Mouse (Mus musculus): ENCODE results near the gene Atp13a3. TPM values are rescaled to one million over a fixed set of nuclear protein-coding genes. Genes with fewer than 3 reads are reported as not detected.

Atp13a3 gene
- polyA plus RNA-seq, 1 experiment from 2014 or later, result 13.5 TPM

- H3K27me3 ChIP-seq, result no peaks in the 10 kb centered on the region
- no peak for ATAC-seq (ENCODE audit: borderline replicate concordance, extremely low read depth, low FRiP score, low TSS enrichment)
- no peaks in the 10 kb centered on the region for H3K9me3 ChIP-seq
- no peak overlapping the region for H3K4me2 ChIP-seq
- H3K4me3 ChIP-seq, result no peak overlapping the region
- no peak overlapping the region for H3K9ac ChIP-seq
- H3K4me1 ChIP-seq, result peaks cover 5% of the 10 kb centered on the region
- H3K27ac ChIP-seq, result no peak overlapping the region
- H3K36me3 ChIP-seq, result no peaks in the 10 kb centered on the region
- 22% methylated on average over 4 of the region's 4 CpGs for WGBS
Observed at GRCm38 (mm10) chr16:30435393-30435792, 29.6 kb upstream of the Atp13a3 start.

- Histone ChIP-seq H3K27me3 (no peaks in the 10 kb centered on the region), H3K27ac (no peak overlapping the region), H3K4me2 (no peak overlapping the region), H3K4me3 (no peak overlapping the region), H3K4me1 (peaks cover 5% of the 10 kb centered on the region), H3K36me3 (no peaks in the 10 kb centered on the region), H3K9ac (no peak overlapping the region), H3K9me3 (no peaks in the 10 kb centered on the region)
- ATAC-seq (ENCODE audit: borderline replicate concordance, extremely low read depth, low FRiP score, low TSS enrichment), result no peak
- 95% methylated on average over 3 of the region's 3 CpGs for WGBS
Observed at GRCm38 (mm10) chr16:30433148-30433547, 27.4 kb upstream of the Atp13a3 start.

- H3K4me2 ChIP-seq, result no peak overlapping the region
- H3K36me3 ChIP-seq, result no peaks in the 10 kb centered on the region
- H3K4me1 ChIP-seq, result peaks cover 5% of the 10 kb centered on the region
- no peak overlapping the region for H3K27ac ChIP-seq
- no peak overlapping the region for H3K4me3 ChIP-seq
- no peak for ATAC-seq (ENCODE audit: borderline replicate concordance, extremely low read depth, low FRiP score, low TSS enrichment)
- WGBS, result 82% methylated on average over 2 of the region's 2 CpGs
- no peaks in the 10 kb centered on the region for H3K9me3 ChIP-seq
- no peaks in the 10 kb centered on the region for H3K27me3 ChIP-seq
- no peak overlapping the region for H3K9ac ChIP-seq
Observed at GRCm38 (mm10) chr16:30432111-30432510, 26.3 kb upstream of the Atp13a3 start.

- no peak overlapping the region for H3K9ac ChIP-seq
- no peak for ATAC-seq (ENCODE audit: borderline replicate concordance, extremely low read depth, low FRiP score, low TSS enrichment)
- H3K4me1 ChIP-seq, result peaks cover 4% of the 10 kb centered on the region
- no peaks in the 10 kb centered on the region for H3K36me3 ChIP-seq
- no peaks in the 10 kb centered on the region for H3K9me3 ChIP-seq
- no peak overlapping the region for H3K4me2 ChIP-seq
- H3K27me3 ChIP-seq, result no peaks in the 10 kb centered on the region
- no peak overlapping the region for H3K27ac ChIP-seq
- WGBS, result 93% methylated on average over 2 of the region's 2 CpGs
- H3K4me3 ChIP-seq, result no peak overlapping the region
Observed at GRCm38 (mm10) chr16:30430512-30431088, 24.8 kb upstream of the Atp13a3 start.

- Histone ChIP-seq H3K4me3 (no peak overlapping the region), H3K27ac (no peak overlapping the region), H3K4me1 (no peaks in the 10 kb centered on the region), H3K27me3 (no peaks in the 10 kb centered on the region), H3K4me2 (no peak overlapping the region), H3K9me3 (no peaks in the 10 kb centered on the region), H3K9ac (no peak overlapping the region), H3K36me3 (no peaks in the 10 kb centered on the region)
- no peak for ATAC-seq (ENCODE audit: borderline replicate concordance, extremely low read depth, low FRiP score, low TSS enrichment)
- 56% methylated on average over 4 of the region's 4 CpGs for WGBS
Observed at GRCm38 (mm10) chr16:30428753-30429260, 23.0 kb upstream of the Atp13a3 start.

- H3K4me3 ChIP-seq, result no peak overlapping the region
- no peaks in the 10 kb centered on the region for H3K9me3 ChIP-seq
- H3K9ac ChIP-seq, result no peak overlapping the region
- H3K27me3 ChIP-seq, result no peaks in the 10 kb centered on the region
- H3K36me3 ChIP-seq, result no peaks in the 10 kb centered on the region
- no peak for ATAC-seq (ENCODE audit: borderline replicate concordance, extremely low read depth, low FRiP score, low TSS enrichment)
- no peaks in the 10 kb centered on the region for H3K4me1 ChIP-seq
- no peak overlapping the region for H3K27ac ChIP-seq
- 59% methylated on average over 4 of the region's 4 CpGs for WGBS
- no peak overlapping the region for H3K4me2 ChIP-seq
Observed at GRCm38 (mm10) chr16:30427466-30427865, 21.7 kb upstream of the Atp13a3 start.

GRCm38 (mm10) chr16:30427003-30427402 is 21.2 kb upstream of the Atp13a3 start:
- H3K36me3 ChIP-seq, result no peaks in the 10 kb centered on the region
- no peaks in the 10 kb centered on the region for H3K9me3 ChIP-seq
- H3K4me1 ChIP-seq, result no peaks in the 10 kb centered on the region
- no peak overlapping the region for H3K4me2 ChIP-seq
- no peak overlapping the region for H3K4me3 ChIP-seq
- H3K9ac ChIP-seq, result no peak overlapping the region
- ATAC-seq (ENCODE audit: borderline replicate concordance, extremely low read depth, low FRiP score, low TSS enrichment), result no peak
- no peaks in the 10 kb centered on the region for H3K27me3 ChIP-seq
- WGBS, result 71% methylated on average over 5 of the region's 5 CpGs
- H3K27ac ChIP-seq, result no peak overlapping the region

GRCm38 (mm10) chr16:30425980-30426379 is 20.2 kb upstream of the Atp13a3 start:
- Histone ChIP-seq H3K36me3 (no peaks in the 10 kb centered on the region), H3K4me1 (no peaks in the 10 kb centered on the region), H3K4me3 (no peak overlapping the region), H3K27ac (no peak overlapping the region), H3K9ac (no peak overlapping the region), H3K4me2 (no peak overlapping the region), H3K27me3 (no peaks in the 10 kb centered on the region), H3K9me3 (no peaks in the 10 kb centered on the region)
- 65% methylated on average over 1 of the region's 1 CpGs for WGBS
- ATAC-seq (ENCODE audit: borderline replicate concordance, extremely low read depth, low FRiP score, low TSS enrichment), result no peak

- no peak for ATAC-seq (ENCODE audit: borderline replicate concordance, extremely low read depth, low FRiP score, low TSS enrichment)
- no peaks in the 10 kb centered on the region for H3K36me3 ChIP-seq
- WGBS, result 68% methylated on average over 5 of the region's 5 CpGs
- H3K4me1 ChIP-seq, result no peaks in the 10 kb centered on the region
- H3K27me3 ChIP-seq, result no peaks in the 10 kb centered on the region
- H3K4me2 ChIP-seq, result no peak overlapping the region
- no peak overlapping the region for H3K9ac ChIP-seq
- H3K4me3 ChIP-seq, result no peak overlapping the region
- H3K27ac ChIP-seq, result no peak overlapping the region
- H3K9me3 ChIP-seq, result no peaks in the 10 kb centered on the region
Observed at GRCm38 (mm10) chr16:30424053-30424452, 18.3 kb upstream of the Atp13a3 start.

GRCm38 (mm10) chr16:30416707-30417106 is 10.9 kb upstream of the Atp13a3 start:
- ATAC-seq (ENCODE audit: borderline replicate concordance, extremely low read depth, low FRiP score, low TSS enrichment), result no peak
- Histone ChIP-seq H3K9me3 (no peaks in the 10 kb centered on the region), H3K9ac (no peak overlapping the region), H3K4me2 (no peak overlapping the region), H3K27ac (no peak overlapping the region), H3K4me3 (no peak overlapping the region), H3K4me1 (no peaks in the 10 kb centered on the region), H3K36me3 (no peaks in the 10 kb centered on the region), H3K27me3 (no peaks in the 10 kb centered on the region)
- WGBS, result 69% methylated on average over 2 of the region's 2 CpGs

- no peak for ATAC-seq (ENCODE audit: borderline replicate concordance, extremely low read depth, low FRiP score, low TSS enrichment)
- no peak overlapping the region for H3K9ac ChIP-seq
- H3K4me2 ChIP-seq, result no peak overlapping the region
- no peak overlapping the region for H3K4me3 ChIP-seq
- no peaks in the 10 kb centered on the region for H3K4me1 ChIP-seq
- WGBS, result 58% methylated on average over 5 of the region's 5 CpGs
- H3K36me3 ChIP-seq, result no peaks in the 10 kb centered on the region
- H3K27me3 ChIP-seq, result no peaks in the 10 kb centered on the region
- H3K27ac ChIP-seq, result no peak overlapping the region
- no peaks in the 10 kb centered on the region for H3K9me3 ChIP-seq
Observed at GRCm38 (mm10) chr16:30416284-30416683, 10.5 kb upstream of the Atp13a3 start.

GRCm38 (mm10) chr16:30412680-30413079 is 6.9 kb upstream of the Atp13a3 start:
- 52% methylated on average over 3 of the region's 3 CpGs for WGBS
- Histone ChIP-seq H3K36me3 (no peaks in the 10 kb centered on the region), H3K4me3 (no peak overlapping the region), H3K4me1 (no peaks in the 10 kb centered on the region), H3K27ac (no peak overlapping the region), H3K4me2 (no peak overlapping the region), H3K27me3 (no peaks in the 10 kb centered on the region), H3K9ac (no peak overlapping the region), H3K9me3 (no peaks in the 10 kb centered on the region)
- no peak for ATAC-seq (ENCODE audit: borderline replicate concordance, extremely low read depth, low FRiP score, low TSS enrichment)

- 85% methylated on average over 4 of the region's 4 CpGs for WGBS
- no peak for ATAC-seq (ENCODE audit: borderline replicate concordance, extremely low read depth, low FRiP score, low TSS enrichment)
- Histone ChIP-seq H3K4me1 (no peaks in the 10 kb centered on the region), H3K4me3 (no peak overlapping the region), H3K9me3 (no peaks in the 10 kb centered on the region), H3K27ac (no peak overlapping the region), H3K27me3 (no peaks in the 10 kb centered on the region), H3K36me3 (no peaks in the 10 kb centered on the region), H3K4me2 (no peak overlapping the region), H3K9ac (no peak overlapping the region)
Observed at GRCm38 (mm10) chr16:30410914-30411313, 5.1 kb upstream of the Atp13a3 start.

Measured in lung, embryonic 15.5 days (tissue).